Mouse (Mus musculus): ENCODE data around the gene Ablim2.

Gene Ablim2

GRCm38 (mm10) chr5:35770246-35770645, 12.6 kb downstream of the Ablim2 start:
- no peak for DNase-seq (ENCODE audit: low spot score)

- no peak for DNase-seq (ENCODE audit: low spot score)
Measured at GRCm38 (mm10) chr5:35770891-35771663, 13.4 kb downstream of the Ablim2 start.

- DNase-seq (ENCODE audit: low spot score): no peak
Measured at GRCm38 (mm10) chr5:35773274-35774136, 15.8 kb downstream of the Ablim2 start.

- no peak for DNase-seq (ENCODE audit: low spot score)
Measured at GRCm38 (mm10) chr5:35774137-35774424, 16.4 kb downstream of the Ablim2 start.

- DNase-seq (ENCODE audit: low spot score): no peak
Measured at GRCm38 (mm10) chr5:35781116-35781515, 23.4 kb downstream of the Ablim2 start.

- no peak for DNase-seq (ENCODE audit: low spot score)
Measured at GRCm38 (mm10) chr5:35782648-35783180, 25.0 kb downstream of the Ablim2 start.

GRCm38 (mm10) chr5:35785853-35786252, 28.2 kb downstream of the Ablim2 start:
- DNase-seq (ENCODE audit: low spot score): no peak

- no peak for DNase-seq (ENCODE audit: low spot score)
Measured at GRCm38 (mm10) chr5:35787847-35788246, 30.2 kb downstream of the Ablim2 start.

GRCm38 (mm10) chr5:35788719-35789118, 31.0 kb downstream of the Ablim2 start:
- DNase-seq (ENCODE audit: low spot score): no peak

- DNase-seq (ENCODE audit: low spot score): no peak
Measured at GRCm38 (mm10) chr5:35789697-35790096, 32.0 kb downstream of the Ablim2 start.

- DNase-seq (ENCODE audit: low spot score): no peak
Measured at GRCm38 (mm10) chr5:35790387-35791065, 32.8 kb downstream of the Ablim2 start.

- no peak for DNase-seq (ENCODE audit: low spot score)
Measured at GRCm38 (mm10) chr5:35793971-35794370, 36.3 kb downstream of the Ablim2 start.

- DNase-seq (ENCODE audit: low spot score): no peak
Measured at GRCm38 (mm10) chr5:35794942-35795341, 37.3 kb downstream of the Ablim2 start.

- DNase-seq (ENCODE audit: low spot score): peak; percentile 52
Measured at GRCm38 (mm10) chr5:35795481-35796048, 37.9 kb downstream of the Ablim2 start.

GRCm38 (mm10) chr5:35796136-35796535, 38.5 kb downstream of the Ablim2 start:
- DNase-seq (ENCODE audit: low spot score): no peak

GRCm38 (mm10) chr5:35799090-35799489, 41.4 kb downstream of the Ablim2 start:
- no peak for DNase-seq (ENCODE audit: low spot score)

GRCm38 (mm10) chr5:35803416-35803815, 45.7 kb downstream of the Ablim2 start:
- DNase-seq (ENCODE audit: low spot score): no peak

- DNase-seq (ENCODE audit: low spot score): no peak
Measured at GRCm38 (mm10) chr5:35804685-35805084, 47.0 kb downstream of the Ablim2 start.

- no peak for DNase-seq (ENCODE audit: low spot score)
Measured at GRCm38 (mm10) chr5:35805209-35805608, 47.5 kb downstream of the Ablim2 start.

GRCm38 (mm10) chr5:35807018-35807417, 49.3 kb downstream of the Ablim2 start:
- no peak for DNase-seq (ENCODE audit: low spot score)

GRCm38 (mm10) chr5:35810526-35810925, 52.8 kb downstream of the Ablim2 start:
- no peak for DNase-seq (ENCODE audit: low spot score)

- DNase-seq (ENCODE audit: low spot score): no peak
Measured at GRCm38 (mm10) chr5:35811639-35812295, 54.1 kb downstream of the Ablim2 start.

Data from testis, postnatal 14 days (tissue).